Comparison of ENCODE assay signal across 8 mouse cellular contexts in the genomic region with DNA sequence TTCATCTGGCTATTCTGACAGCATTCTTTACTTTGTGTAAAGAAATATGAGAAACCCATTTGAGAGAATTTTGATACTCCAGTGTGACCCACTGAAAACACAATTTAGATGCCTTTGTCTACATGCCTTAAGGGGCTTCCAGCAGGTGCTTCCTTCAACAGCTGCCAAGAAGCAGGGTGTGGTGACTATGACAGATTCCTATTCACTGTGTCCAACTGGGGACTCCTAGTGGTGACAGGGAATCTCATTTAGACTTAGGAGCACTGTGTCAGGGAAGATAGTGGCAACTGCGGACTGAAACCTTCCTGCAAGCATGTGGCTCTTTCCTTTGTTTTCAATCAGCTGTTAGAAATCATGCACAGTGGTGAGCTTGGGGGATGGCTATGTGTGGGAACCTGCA. TPM values are rescaled to one million over a fixed set of nuclear protein-coding genes. Genes with fewer than 3 reads are reported as not detected.
DNase-seq lines count a peak whose midpoint lies in the region; ATAC-seq and TF ChIP-seq lines count a peak whose summit lies in the region.

No protein-coding gene starts in this region.

- 68% methylated on average over 1 of the region's 1 CpGs for WGBS in midbrain, embryonic 11.5 days
- WGBS in midbrain, embryonic 10.5 days = 56% methylated on average over 1 of the region's 1 CpGs
- WGBS in midbrain, postnatal 0 days = 32% methylated on average over 1 of the region's 1 CpGs

- no peak overlapping the region for H3K4me2 ChIP-seq in midbrain, embryonic 11.5 days
- no peak overlapping the region for H3K4me2 ChIP-seq in midbrain, postnatal 0 days (ENCODE audit: low read depth, low read length, poor library complexity, severe bottlenecking)

- peak; percentile 67; the same call in 1 of the 2 replicates for ATAC-seq in midbrain, embryonic 11.5 days (ENCODE audit: low FRiP score)
- no peak for ATAC-seq in midbrain, postnatal 0 days (ENCODE audit: low FRiP score)

- TF ChIP-seq CTCF in midbrain, postnatal 0 days (IDR thresholded peaks at IDR 0.05) = peak; percentile 68

- intact Hi-C loops in heart, postnatal 14 days (cut with DNase I) = loop anchor here (5.0 to 10.0 kb wide), 3 partner anchors 104 to 532 kb away; partner anchors contain the start of gene Gm12689

- no peaks in the 10 kb centered on the region for H3K36me3 ChIP-seq in midbrain, embryonic 11.5 days (ENCODE audit: control insufficient read depth, insufficient read depth, low read length)
- H3K36me3 ChIP-seq in midbrain, embryonic 10.5 days = no peaks in the 10 kb centered on the region; the same call in 1 of the 2 replicates
- H3K36me3 ChIP-seq in midbrain, postnatal 0 days (ENCODE audit: insufficient read depth, low read length) = no peaks in the 10 kb centered on the region

- no peak overlapping the region for H3K27ac ChIP-seq in midbrain, embryonic 11.5 days (ENCODE audit: low read depth, low read length)
- no peak overlapping the region for H3K27ac ChIP-seq in midbrain, embryonic 10.5 days (replicated peaks)
- H3K27ac ChIP-seq in midbrain, postnatal 0 days (ENCODE audit: low read depth, low read length) = no peak overlapping the region

- H3K4me3 ChIP-seq in midbrain, embryonic 11.5 days (ENCODE audit: low read depth, low read length) = no peak overlapping the region
- H3K4me3 ChIP-seq in midbrain, embryonic 10.5 days = no peak overlapping the region
- H3K4me3 ChIP-seq in midbrain, postnatal 0 days (ENCODE audit: low read depth, low read length) = no peak overlapping the region

- no peaks in the 10 kb centered on the region for H3K9me3 ChIP-seq in midbrain, embryonic 11.5 days (ENCODE audit: control insufficient read depth, low read length)
- no peaks in the 10 kb centered on the region for H3K9me3 ChIP-seq in midbrain, embryonic 10.5 days (replicated peaks)
- no peaks in the 10 kb centered on the region for H3K9me3 ChIP-seq in midbrain, postnatal 0 days (ENCODE audit: low read length)

- no peak overlapping the region for H3K9ac ChIP-seq in midbrain, embryonic 11.5 days (ENCODE audit: low read length)
- H3K9ac ChIP-seq in midbrain, postnatal 0 days (replicated peaks; ENCODE audit: low read length, poor library complexity, severe bottlenecking) = no peak overlapping the region

- H3K27me3 ChIP-seq in midbrain, embryonic 11.5 days (ENCODE audit: control insufficient read depth, insufficient read depth, low read length) = no peaks in the 10 kb centered on the region
- H3K27me3 ChIP-seq in midbrain, embryonic 10.5 days (ENCODE audit: low read depth, poor library complexity, severe bottlenecking) = no peaks in the 10 kb centered on the region
- H3K27me3 ChIP-seq in midbrain, postnatal 0 days (ENCODE audit: insufficient read depth, low read length) = no peaks in the 10 kb centered on the region

- peak; percentile 17 for DNase-seq in cerebellum, adult 9-10 months
- DNase-seq in cerebellum, postnatal 4 days (ENCODE audit: low spot score in 2 of 2) = no peak
- no peak for DNase-seq in midbrain, embryonic 11.5 days (ENCODE audit: low spot score, missing footprints)
- DNase-seq in midbrain, embryonic 10.5 days (ENCODE audit: low spot score) = no peak
- DNase-seq in heart, postnatal 14 days = peak; percentile 21 to 54
- peak; percentile 67 for DNase-seq in midbrain, postnatal 0 days (ENCODE audit: low spot score)
- no peak for DNase-seq in testis, postnatal 14 days (ENCODE audit: low spot score)
- no peak for DNase-seq in layer of hippocampus, postnatal 10 days (ENCODE audit: low spot score in 2 of 2)

- H3K4me1 ChIP-seq in midbrain, embryonic 11.5 days (ENCODE audit: control insufficient read depth, insufficient read depth, low read length) = no peaks in the 10 kb centered on the region
- no peaks in the 10 kb centered on the region for H3K4me1 ChIP-seq in midbrain, embryonic 10.5 days
- no peaks in the 10 kb centered on the region for H3K4me1 ChIP-seq in midbrain, postnatal 0 days (ENCODE audit: insufficient read depth, low read length)

RNA-seq across cellular contexts. Expression of gene Alg6, which starts 51.3 kb away (rescaled TPM):
- 16.6 and 19.9 TPM in 2 replicates for polyA plus RNA-seq in midbrain, embryonic 11.5 days (2014; fragmentation: Nextera tagmentation; extraction: Ambion mirVana)
- 19.7 and 20.4 TPM in 2 replicates for polyA plus RNA-seq in midbrain, embryonic 10.5 days (2016; fragmentation: Nextera tagmentation; extraction: Ambion mirVana)
- 1 to 10 TPM; 5.6 to 9.3 TPM for total RNA-seq in heart, postnatal 14 days (2021)
- total RNA-seq in midbrain, postnatal 0 days (2014; rRNA removed) = 18.2 and 29.5 TPM in 2 replicates
- 13.9 and 14.2 TPM in 2 replicates for polyA plus RNA-seq in midbrain, postnatal 0 days (2015; fragmentation: Nextera tagmentation; extraction: Ambion mirVana)
- 10 to 100 TPM; 12.9 to 17.1 TPM for total RNA-seq in layer of hippocampus, postnatal 10 days (2021)

Comparison
In these comparisons a context has a peak if more than half of its experiments do, and no peak if none do; other contexts are left out.
1. DNase-seq: peak in cerebellum, adult 9-10 months (single experiment), heart, postnatal 14 days (2 of 2) and midbrain, postnatal 0 days (single experiment); none in cerebellum, postnatal 4 days (0 of 2), midbrain, embryonic 11.5 days (single experiment), midbrain, embryonic 10.5 days (single experiment), testis, postnatal 14 days (single experiment) and layer of hippocampus, postnatal 10 days (0 of 2).